Mouse (Mus musculus) brown adipose tissue, adult 24 weeks (tissue): ENCODE results near the gene Gstt2. TPM values are rescaled to one million over a fixed set of nuclear protein-coding genes. Genes with fewer than 3 reads are reported as not detected.

Experiments
- H3K27ac ChIP-seq: fragments of 200-500 bp; replicated peaks from 2 replicates; pipeline ENCODE4 v1.5.1; 2012; ENCODE audit warnings: low read depth, mild to moderate bottlenecking, low read length
- H3K4me1 ChIP-seq: fragments of 200-500 bp; 2 replicates; pipeline ENCODE4 v1.6.1; 2012; ENCODE audit warnings: low read length, mixed read lengths; ENCODE audit not compliant: control insufficient read depth, insufficient read depth, insufficient read length
- H3K4me3 ChIP-seq: fragments of 200-500 bp; 2 replicates; pipeline ENCODE4 v1.5.1; 2012; ENCODE audit warnings: low read depth, mild to moderate bottlenecking, low read length, moderate library complexity; ENCODE audit not compliant: insufficient read depth
- polyA plus RNA-seq: library from polyadenylated mRNA; stranded (reverse); fragments of >200 nt; gene quantifications from 2 replicates; pipeline ENCODE4 v1.2.4, GENCODE M21; 2012; ENCODE audit not compliant: missing spikeins, insufficient read depth, insufficient read length

Gene Gstt2
- polyA plus RNA-seq, 1 experiment: 41.7 TPM

- Histone ChIP-seq H3K4me1 (peaks cover 3% of the 10 kb centered on the region), H3K4me3 (no peak within 1 kb of the TSS), H3K27ac (no peak within 1 kb of the TSS)
Observed at GRCm38 (mm10) chr10:75822443-75822842, 14.8 kb downstream of the Gstt2 start, which contains the start of gene Gstt4. Gene Gstt4, minus strand, starts transcription at chr10:75822543.

GRCm38 (mm10) chr10:75819882-75820281, 17.3 kb downstream of the Gstt2 start:
- H3K27ac ChIP-seq: no peak overlapping the region
- peaks cover 2% of the 10 kb centered on the region; the same call in 1 of the 2 replicates for H3K4me1 ChIP-seq
- H3K4me3 ChIP-seq: no peak overlapping the region

- peaks cover 2% of the 10 kb centered on the region; the same call in 1 of the 2 replicates for H3K4me1 ChIP-seq
- H3K4me3 ChIP-seq: no peak overlapping the region
- H3K27ac ChIP-seq: no peak overlapping the region
Observed at GRCm38 (mm10) chr10:75818641-75819040, 18.6 kb downstream of the Gstt2 start.

GRCm38 (mm10) chr10:75804217-75804616, 33.0 kb downstream of the Gstt2 start:
- Histone ChIP-seq H3K4me3 (no peak overlapping the region), H3K4me1 (no peaks in the 10 kb centered on the region), H3K27ac (no peak overlapping the region)

- peak within 1 kb of the TSS; percentile 76 for H3K4me3 ChIP-seq
- no peak within 1 kb of the TSS for H3K27ac ChIP-seq
- H3K4me1 ChIP-seq: peaks cover 14% of the 10 kb centered on the region
Observed at GRCm38 (mm10) chr10:75798176-75798696, 39.0 kb downstream of the Gstt2 start, which contains the start of gene Gstt1. Gene Gstt1, minus strand, starts transcription at chr10:75798584.

GRCm38 (mm10) chr10:75797619-75798175, 39.5 kb downstream of the Gstt2 start:
- no peak overlapping the region for H3K27ac ChIP-seq
- H3K4me1 ChIP-seq: peaks cover 14% of the 10 kb centered on the region
- peak overlapping the region; percentile 76 for H3K4me3 ChIP-seq

- Histone ChIP-seq H3K4me3 (peak overlapping the region; percentile 76), H3K27ac (no peak overlapping the region), H3K4me1 (peaks cover 14% of the 10 kb centered on the region)
Observed at GRCm38 (mm10) chr10:75796731-75797516, 40.3 kb downstream of the Gstt2 start.

GRCm38 (mm10) chr10:75794880-75795279, 42.3 kb downstream of the Gstt2 start:
- no peak overlapping the region for H3K27ac ChIP-seq
- H3K4me1 ChIP-seq: peaks cover 14% of the 10 kb centered on the region
- no peak overlapping the region for H3K4me3 ChIP-seq

- no peak overlapping the region for H3K27ac ChIP-seq
- H3K4me3 ChIP-seq: no peak overlapping the region
- peaks cover 8% of the 10 kb centered on the region; the same call in 1 of the 2 replicates for H3K4me1 ChIP-seq
Observed at GRCm38 (mm10) chr10:75790773-75791172, 46.5 kb downstream of the Gstt2 start.

- no peak overlapping the region for H3K4me3 ChIP-seq
- H3K4me1 ChIP-seq: 0 out of 2 replicates have a peak, but pooled peaks cover 3% of the 10 kb centered on the region
- H3K27ac ChIP-seq: no peak overlapping the region
Observed at GRCm38 (mm10) chr10:75789841-75790240, 47.4 kb downstream of the Gstt2 start.

- no peak overlapping the region for H3K27ac ChIP-seq
- no peaks in the 10 kb centered on the region for H3K4me1 ChIP-seq
- no peak overlapping the region for H3K4me3 ChIP-seq
Observed at GRCm38 (mm10) chr10:75789081-75789735, 48.0 kb downstream of the Gstt2 start.

GRCm38 (mm10) chr10:75788277-75788676, 48.9 kb downstream of the Gstt2 start:
- no peak overlapping the region for H3K27ac ChIP-seq
- H3K4me1 ChIP-seq: no peaks in the 10 kb centered on the region
- H3K4me3 ChIP-seq: no peak overlapping the region

- Histone ChIP-seq H3K4me1 (no peaks in the 10 kb centered on the region), H3K27ac (no peak overlapping the region), H3K4me3 (no peak overlapping the region)
Observed at GRCm38 (mm10) chr10:75785442-75785841, 51.8 kb downstream of the Gstt2 start.
